Mouse (Mus musculus): ENCODE results near the gene Irf5.

The Irf5 gene

DNA sequence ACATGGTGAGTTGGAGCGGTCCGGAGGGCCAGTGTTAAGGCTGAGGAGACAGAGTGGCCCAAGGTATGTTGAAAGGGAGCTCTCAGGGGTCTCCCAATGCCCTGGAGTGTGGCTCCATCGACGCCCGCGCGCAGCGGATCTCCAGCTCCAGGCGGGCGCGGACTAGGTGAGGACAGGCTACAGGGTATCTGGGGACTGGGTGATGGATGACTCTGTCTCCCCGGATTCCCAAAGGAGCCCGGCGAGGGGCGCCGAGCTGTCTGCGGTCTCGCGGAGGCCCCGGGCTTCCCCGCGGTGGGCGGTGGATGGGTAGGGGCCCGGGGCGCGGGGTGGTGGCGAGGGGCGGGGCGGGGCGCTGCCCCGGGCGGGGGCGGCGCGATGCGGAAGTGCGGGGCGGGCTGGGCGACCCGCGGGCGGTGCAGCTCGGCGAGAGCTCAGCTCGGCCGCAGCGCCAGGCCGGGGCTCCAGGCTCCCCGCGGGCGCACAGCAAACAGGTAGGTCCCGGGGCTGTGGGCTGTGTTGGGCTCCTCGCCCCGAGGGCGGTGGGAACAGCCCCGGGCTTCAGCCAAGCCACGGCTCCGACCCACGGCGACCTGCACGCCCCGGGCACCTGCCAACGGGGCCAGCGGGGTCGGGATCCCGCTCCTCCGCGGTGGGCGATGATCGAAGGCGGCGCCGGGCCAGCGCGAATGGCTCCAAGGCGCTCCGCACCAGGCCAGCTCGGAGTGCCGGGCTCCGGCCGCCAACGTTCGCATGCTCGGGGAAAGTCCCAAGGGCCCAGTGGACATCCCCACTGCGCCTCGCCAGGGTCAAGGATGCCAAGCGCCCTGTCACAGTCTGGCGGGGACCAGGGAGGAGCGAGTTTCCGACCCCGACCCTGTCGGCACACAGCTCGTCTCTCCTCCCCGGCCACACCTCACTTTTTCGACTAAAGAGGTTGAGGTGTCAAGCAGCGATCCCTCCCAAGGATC is at the start of gene Irf5:
TSS of gene Irf5 (plus strand) at position 345 of the 971 bp plus-strand sequence.
- peak; percentile 38 to 46 for DNase-seq

GRCm38 (mm10) chr6:29482691-29483090 is 43.7 kb upstream of the Irf5 start:
- DNase-seq = no peak

DNA sequence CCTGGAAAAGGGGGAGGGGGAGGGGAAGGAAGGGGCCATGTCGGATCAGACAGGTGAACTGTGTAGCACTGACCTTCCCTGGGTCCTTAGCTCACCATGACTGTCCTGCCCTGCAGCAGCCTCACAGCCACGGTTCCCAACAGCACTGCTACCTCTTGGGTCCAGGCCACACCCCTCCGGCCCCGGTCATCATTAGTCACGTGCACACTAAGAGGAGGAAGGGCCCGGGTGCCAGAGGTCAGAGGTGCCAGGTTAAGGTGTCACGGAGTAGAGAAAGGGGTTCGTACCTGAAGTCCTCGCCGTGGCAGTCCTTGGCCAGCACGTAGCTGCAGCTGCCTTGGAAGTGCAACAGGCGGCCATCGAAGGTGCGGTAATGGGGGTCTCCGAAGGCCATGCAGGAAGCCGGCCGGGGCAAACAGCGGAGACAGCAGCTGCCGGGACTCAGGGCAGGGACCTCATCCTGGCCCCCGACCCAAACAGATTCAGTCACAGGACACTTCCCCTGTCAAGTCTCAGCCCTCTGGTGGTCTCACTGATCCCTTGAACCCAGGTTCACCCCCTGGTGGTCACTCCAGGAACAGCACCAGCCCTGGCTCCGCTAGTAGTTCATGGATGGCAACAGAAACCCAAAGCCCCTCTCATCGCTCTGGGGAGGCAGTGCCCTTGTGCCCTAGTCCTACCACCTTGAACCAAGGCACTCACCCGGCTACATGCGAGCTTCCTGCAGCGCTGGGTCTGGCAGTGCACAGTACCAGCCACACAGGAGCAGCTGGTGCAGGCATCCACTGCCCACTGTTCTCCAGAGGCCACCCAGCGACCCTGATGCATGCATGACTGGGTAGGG is 41.5 kb upstream of the Irf5 start:
- peak; percentile 92 to 95 for DNase-seq

DNA sequence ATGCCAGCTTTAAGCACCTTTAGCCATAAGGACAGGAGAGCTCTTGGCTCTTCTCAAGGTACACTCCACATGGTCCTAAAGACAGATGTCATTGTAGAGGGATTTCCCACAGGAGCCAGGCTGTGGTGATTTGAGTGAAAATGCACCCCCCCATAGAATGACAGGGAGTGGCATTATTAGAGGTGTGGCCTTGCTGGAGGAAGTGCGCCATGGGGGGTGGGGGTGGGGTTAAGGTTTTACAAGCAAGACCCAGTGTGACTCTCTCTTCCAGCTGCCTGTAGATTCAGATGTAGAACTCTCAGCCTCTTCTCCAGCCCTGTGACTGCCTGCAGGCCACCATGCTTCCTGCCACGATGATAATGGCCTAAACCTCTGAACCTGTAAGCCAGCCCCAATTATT is 40.5 kb upstream of the Irf5 start:
- DNase-seq = no peak

- peak in 1 of 2 experiments; percentile 19 for DNase-seq
Observed at GRCm38 (mm10) chr6:29494101-29494500, 32.3 kb upstream of the Irf5 start.

- no peak for DNase-seq
Observed at GRCm38 (mm10) chr6:29496270-29496669, 30.2 kb upstream of the Irf5 start.

GRCm38 (mm10) chr6:29497791-29498190 is 28.6 kb upstream of the Irf5 start:
- no peak for DNase-seq

DNA sequence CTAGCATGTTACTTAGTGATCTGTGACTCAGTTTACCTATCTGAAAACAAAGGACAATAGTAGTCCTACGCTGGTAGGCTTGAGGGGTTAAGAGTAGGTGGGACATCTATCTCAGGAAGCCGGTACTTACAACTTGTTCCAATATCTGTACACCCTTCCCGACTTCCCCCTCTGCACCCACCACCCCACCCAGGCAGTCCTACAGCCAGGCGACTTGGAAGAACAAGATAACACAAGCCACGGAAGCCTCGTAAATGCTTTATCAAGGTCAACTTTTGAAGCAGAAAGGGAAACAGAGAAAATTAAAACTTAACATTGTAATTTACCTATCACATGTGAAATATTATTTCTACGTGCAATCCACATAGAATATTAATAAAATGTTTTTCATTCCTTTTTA is 26.2 kb upstream of the Irf5 start:
- DNase-seq = no peak

DNA sequence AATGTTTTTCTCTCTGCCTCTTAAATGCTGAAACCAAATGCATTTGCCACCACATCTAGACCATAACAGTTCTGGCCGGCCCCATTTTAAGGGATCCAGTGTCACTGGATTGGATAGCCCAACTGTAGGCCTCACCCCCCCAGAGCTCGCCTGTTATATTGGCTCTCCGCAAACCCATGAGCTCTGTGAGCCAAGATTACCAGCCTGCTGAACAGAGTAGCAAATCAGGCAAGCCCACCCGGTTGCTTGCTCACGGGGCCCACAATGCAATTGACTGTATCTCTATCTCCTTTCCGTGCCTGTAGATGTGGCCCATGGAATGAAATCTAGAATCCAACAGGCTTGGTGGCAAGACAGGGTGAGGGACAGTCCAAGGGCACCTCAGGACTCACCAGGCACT is 25.6 kb upstream of the Irf5 start:
- DNase-seq = no peak

GRCm38 (mm10) chr6:29501599-29501998 is 24.8 kb upstream of the Irf5 start:
- no peak for DNase-seq

- DNase-seq = no peak
Observed at GRCm38 (mm10) chr6:29505493-29505892, 20.9 kb upstream of the Irf5 start.

DNA sequence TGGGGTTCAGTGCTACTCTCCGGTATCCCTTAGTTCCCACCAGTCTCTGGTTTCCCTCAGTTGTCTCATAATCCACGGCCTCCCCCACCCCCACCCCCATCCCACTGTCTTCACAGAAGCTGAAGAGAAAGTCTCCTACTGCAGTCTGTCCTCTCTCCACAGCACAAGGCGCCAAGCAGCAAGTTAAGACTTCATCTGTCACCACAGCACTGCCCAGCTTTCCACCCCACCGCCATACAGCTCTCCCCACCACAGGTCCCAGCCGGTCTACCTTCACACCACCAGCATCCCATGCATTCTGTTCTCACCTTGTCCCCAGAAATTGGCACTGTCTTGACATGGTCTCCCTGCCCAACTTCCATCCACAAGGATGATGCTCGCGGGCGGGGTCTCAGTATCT is 19.6 kb upstream of the Irf5 start:
- DNase-seq = no peak

- no peak for DNase-seq
Observed at GRCm38 (mm10) chr6:29507447-29508309, 18.7 kb upstream of the Irf5 start, which contains the start of gene Kcp. TSS of gene Kcp (minus strand) at chr6:29507952.

GRCm38 (mm10) chr6:29509086-29509485 is 17.3 kb upstream of the Irf5 start:
- no peak for DNase-seq

GRCm38 (mm10) chr6:29513284-29513683 is 13.1 kb upstream of the Irf5 start:
- DNase-seq = no peak

GRCm38 (mm10) chr6:29517139-29517538 is 9.3 kb upstream of the Irf5 start:
- DNase-seq = peak; percentile 62 to 64

DNA sequence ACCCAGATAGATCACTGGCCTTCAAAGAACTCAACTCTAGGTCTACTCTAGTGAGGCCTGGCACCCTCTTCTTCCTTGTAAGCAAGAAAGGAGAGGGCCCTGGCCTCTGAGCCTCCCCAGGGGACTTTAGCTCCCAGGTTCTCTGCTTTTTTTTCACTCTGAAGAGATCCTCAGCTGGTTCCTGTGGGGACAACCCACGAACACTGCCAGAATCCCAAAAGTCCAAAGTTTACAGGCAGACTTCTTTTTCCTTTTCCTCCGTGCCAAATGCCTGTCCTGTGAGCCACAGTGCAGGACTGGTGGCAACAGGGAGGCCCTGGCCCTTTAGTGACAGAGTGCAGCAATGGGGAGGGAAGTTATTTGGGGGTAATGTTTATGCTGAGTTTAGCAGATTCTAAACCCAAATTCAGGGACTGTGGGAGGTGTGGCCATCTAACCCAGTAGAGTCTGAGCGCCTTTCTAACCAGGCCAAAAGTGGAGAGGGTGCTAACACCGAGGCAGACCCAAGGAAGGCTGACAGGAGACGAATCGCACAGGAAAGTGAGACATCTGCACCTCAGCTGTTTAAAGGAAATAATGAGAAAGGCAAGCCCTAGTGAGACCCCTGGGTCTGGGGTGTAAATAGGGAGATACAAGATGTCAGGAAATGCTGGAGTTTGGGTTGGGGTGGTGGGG is 3.7 kb upstream of the Irf5 start:
- no peak for DNase-seq

GRCm38 (mm10) chr6:29523301-29524033 is 3.0 kb upstream of the Irf5 start:
- no peak for DNase-seq

DNA sequence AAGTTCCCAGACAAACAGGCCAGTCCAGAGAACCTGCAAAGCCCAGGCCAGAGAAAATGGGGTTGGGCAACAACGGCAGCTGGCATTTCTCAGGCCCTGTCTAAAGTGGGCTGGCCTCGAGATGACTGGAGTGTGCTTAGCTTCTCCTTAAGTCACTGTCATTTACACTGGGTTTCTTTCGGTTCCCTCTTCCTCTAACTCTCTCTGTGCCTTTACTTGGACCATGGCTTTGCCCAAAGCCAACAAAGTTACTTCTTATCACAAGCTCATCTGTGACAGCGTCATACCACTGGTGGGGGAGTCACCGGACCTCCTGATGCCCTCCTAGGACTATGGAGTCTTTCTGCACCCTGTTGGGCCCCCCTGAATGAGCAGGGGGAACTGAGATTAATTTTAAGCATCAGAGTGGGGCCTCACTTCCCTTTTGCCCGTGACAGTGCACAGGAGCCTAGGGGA is 2.4 kb upstream of the Irf5 start:
- no peak for DNase-seq

- DNase-seq = peak; percentile 29 to 42
Observed at GRCm38 (mm10) chr6:29525256-29525655, 1.2 kb upstream of the Irf5 start.
